Mouse (Mus musculus) large intestine, adult 2 months (tissue): ENCODE data around the gene Efcc1. TPM values are rescaled to one million over a fixed set of nuclear protein-coding genes. Genes with fewer than 3 reads are reported as not detected.

Experiments used
- DNase-seq: peaks from one replicate; pipeline ENCODE4 v3.0.0-alpha.2; 2012; ENCODE audit warnings: low read depth, low spot score
- WGBS: fragments of 180-500 bp; shearing (Covaris S2); methylation state at CpG from one replicate; pipeline ENCODE4 v1.1.7; 2018; 5-methylcytosine and 5-hydroxymethylcytosine counted together
- polyA plus RNA-seq: library from polyadenylated mRNA; depleted of rRNA; stranded (reverse); fragments of >200 nt; gene quantifications from 2 replicates; pipeline ENCODE4 v1.2.3, GENCODE M21; 2012

Gene Efcc1
- polyA plus RNA-seq, 1 experiment = 1.6 TPM

DNA sequence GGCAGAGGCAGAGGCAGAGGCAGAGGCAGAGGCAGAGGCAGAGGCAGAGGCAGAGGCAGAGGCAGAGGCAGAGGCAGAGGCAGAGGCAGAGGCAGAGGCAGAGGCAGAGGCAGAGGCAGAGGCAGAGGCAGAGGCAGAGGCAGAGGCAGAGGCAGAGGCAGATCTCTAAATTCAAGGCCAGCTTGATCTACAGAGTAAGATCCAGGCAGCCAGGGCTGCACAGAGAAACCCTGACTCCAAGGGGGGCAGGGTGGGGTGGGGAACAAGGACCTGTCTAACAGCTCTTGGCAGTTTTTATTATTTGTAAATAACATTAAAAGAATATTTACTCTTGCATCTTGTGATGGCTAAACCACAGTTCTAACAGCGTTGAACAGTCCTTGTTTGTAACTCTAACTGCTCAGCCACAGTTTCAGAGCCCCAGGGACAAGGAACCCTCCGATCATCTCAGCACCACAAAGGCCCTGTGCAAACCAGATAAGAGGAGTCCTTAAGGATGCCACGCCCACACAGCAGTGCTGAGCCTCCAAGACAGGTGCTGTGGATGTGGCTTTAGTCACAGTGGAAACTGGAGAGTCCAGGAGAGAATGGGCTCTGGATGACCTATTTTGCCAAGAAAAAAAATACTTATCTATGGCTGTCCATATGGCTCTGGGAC lies 45.0 kb downstream of the Efcc1 start:
- WGBS = 19% methylated on average over 3 of the region's 3 CpGs
- no peak for DNase-seq

DNA sequence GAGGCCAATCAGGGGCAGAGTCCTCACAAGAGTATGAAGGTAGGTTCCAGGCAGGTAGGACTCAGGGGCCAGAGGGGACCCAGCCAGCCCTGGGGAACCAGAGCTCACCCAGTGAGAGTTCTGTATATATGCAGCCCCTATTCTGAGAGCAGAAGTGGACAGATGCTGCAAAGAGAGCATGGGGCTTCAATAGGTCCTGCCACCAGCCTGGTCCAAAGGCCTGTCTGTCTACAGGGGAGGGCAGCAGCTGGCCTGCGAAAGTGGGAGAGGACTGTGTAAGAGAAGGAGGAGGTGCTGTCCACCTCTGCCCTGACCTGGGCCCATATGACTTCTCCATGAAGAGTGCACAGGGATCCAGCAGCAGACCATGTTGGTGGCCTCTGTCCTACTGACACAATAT lies 46.0 kb downstream of the Efcc1 start:
- WGBS = 78% methylated on average over 1 of the region's 1 CpGs
- no peak for DNase-seq

DNA sequence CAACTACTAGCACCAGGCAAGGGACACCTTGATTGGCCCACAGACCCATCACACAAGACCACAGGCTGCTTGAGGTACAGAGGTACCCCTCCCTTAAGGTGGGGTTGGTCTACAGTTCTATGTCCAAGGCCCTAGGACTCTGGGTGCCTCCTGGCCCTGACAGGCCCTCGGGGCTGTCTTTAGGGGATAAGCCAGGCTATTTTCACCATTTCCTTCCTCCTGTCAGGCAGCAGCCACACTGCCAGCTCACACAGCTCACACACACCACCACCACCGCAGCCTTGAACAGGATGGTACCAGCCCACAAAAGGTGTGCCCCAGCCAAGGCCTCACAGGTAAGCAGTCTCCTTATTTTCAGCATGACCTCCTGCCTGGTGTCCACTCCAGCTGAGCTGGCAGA lies 47.2 kb downstream of the Efcc1 start, which contains the start of gene Gp9:
Gp9 (plus strand) TSS at position 231 of the 400 bp plus-strand sequence.
- no peak for DNase-seq
- 47% methylated on average over 2 of the region's 2 CpGs for WGBS

DNA sequence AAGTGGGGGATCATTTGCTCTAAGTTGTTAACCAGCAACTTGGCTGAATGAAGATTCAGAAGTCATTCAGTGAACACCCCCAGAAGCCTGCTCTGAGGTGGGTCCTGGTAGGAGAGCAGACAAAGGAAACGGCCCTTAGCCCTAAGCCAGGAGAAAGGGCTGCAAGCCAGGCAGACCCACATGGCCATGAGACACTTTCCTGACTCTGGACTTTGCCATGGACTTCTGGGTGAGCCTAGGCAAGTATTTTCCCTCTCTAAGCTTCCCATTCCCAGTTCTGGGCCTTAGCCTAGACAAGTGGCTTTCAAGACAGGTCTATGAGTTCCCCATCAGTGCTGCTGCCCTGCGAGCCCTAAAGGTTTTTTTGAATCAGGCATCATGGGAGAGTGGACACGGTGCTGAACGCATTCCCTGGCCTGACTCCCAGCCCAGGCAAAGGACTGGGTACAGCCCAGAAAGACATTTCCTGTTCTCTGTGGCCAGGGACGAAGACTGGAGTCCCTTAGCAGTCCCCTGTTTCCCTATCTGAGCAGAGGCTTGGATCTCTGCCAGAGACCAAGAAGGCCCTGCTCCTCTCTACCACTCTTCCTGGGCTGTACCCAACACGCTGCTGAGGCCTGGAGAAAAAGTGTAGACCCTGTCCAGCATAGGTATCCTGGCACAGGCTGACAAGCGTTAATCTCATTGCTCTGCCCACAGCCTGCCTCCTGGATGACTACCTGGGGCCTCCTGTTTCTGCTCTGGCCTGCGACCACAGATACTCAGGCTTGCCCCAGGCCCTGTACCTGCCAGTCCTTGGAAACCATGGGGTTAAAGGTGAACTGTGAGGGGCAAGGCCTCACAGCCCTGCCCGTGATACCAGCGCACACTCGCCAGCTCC lies 47.9 kb downstream of the Efcc1 start:
- no peak for DNase-seq
- 71% methylated on average over 11 of the region's 11 CpGs for WGBS

DNA sequence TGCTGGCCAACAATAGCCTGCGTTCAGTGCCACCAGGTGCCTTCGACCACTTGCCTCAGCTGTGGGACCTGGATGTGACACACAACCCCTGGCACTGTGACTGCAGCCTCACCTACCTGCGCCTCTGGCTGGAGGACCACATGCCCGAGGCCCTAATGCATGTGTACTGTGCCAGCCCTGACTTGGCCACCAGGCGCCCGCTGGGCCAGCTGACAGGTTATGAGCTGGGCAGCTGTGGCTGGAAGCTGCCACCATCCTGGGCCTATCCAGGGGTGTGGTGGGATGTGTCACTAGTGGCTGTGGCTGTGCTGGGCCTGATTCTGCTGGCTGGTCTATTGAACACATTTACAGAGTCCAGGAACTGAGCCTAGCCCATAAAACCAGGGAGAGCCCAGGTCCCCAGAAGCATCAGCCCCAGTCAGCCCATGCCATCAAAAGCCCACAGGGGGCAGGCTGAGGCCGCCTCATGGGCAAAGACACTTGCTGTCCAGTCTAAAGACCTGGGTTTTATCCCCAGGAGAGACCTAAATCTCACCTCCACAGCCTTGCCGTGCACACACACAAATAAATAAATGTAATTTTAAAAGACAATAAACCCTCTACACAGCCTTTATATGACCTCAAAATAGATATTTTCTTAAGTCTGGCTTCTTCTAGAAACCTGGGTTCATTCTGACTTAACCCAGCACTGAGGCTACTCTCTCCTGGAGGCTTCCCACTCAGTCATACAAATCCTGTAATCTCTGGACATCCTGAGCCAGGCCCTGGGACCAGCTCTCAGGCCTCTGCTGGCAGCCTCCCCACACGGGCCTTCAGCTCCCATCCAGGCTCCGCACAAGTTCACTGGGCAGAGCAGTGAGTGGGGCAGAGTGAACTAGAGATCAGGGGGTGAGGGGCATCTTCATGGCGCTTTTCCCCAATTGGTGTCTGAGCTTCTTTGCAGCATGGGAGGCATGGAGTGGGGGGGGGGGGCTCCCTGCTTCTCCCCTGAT lies 48.8 kb downstream of the Efcc1 start:
- 84% methylated on average over 11 of the region's 11 CpGs for WGBS
- DNase-seq = no peak

DNA sequence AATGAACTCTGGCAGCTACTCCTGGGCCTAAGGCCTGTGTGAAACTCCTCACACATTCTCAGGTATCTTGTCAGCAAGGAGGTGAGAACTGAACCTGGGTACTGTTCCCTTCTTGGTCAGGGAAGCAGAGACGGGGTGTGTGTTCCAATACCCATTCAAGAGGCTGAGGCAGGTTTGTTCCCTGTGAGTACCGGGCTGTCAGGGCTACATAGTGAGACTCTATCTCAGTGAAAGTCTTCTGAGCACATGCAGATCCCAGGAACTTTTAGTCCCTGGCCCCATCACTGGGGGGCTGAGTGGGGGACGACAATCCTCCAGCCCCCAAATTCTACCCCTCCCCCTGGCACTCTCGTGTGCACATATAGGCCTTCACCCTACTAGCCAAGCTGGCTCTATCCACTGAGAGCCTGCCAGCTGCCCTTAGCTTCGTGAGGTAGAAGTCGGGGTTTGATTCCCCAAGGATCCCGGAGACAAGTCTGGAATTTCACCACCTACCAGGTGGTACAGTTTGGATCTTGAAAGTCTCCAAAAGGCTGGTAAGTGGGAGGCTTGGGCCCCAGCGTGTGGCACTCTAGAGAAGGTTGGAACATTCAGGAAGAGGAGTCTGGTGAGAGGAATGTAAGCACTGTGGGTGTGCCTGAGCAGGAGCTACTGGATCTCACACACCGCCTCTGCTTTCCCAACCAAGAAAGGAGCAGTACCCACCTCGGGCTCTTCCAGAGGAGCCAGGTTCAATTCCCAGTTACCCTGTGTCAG lies 50.1 kb downstream of the Efcc1 start:
- DNase-seq = no peak
- 80% methylated on average over 10 of the region's 10 CpGs for WGBS

DNA sequence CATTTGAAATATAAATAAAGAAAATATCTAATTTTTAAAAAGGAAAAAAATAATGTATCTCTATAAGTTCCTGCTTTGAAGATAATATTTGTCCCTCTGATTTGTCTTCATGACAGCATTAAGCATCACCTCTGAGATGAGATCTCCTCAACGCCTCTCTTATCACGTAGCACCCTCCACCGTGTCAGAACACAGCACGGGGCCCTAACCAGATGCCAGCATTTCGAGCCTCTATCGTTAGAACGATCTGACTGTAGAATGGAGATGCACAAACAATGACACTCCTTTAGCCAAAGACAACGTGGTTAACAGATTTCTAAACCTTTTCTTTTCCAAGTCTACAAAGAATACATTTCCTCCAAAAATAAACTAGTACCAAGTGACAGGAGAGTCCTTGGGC lies 53.4 kb downstream of the Efcc1 start:
- DNase-seq = no peak
- 81% methylated on average over 8 of the region's 8 CpGs for WGBS

DNA sequence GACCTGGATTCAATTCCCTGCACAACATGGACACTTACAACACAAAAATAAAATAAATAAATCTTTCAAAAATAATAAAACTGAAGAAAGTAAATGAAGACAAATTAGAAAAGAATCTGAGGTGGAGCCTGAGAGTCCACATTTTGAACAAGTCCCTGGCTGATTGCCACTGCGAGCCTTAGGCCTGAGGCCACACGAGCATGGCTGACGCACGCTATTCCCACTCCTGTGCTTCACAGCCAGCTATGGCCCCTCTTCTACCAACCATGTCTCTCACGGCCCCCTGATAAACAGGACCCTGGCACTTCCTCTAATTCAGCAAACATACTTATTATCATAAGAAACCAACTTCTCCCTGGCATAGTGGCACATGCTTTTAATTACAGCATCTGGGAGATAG lies 56.0 kb downstream of the Efcc1 start:
- no peak for DNase-seq
- 76% methylated on average over 5 of the region's 5 CpGs for WGBS

DNA sequence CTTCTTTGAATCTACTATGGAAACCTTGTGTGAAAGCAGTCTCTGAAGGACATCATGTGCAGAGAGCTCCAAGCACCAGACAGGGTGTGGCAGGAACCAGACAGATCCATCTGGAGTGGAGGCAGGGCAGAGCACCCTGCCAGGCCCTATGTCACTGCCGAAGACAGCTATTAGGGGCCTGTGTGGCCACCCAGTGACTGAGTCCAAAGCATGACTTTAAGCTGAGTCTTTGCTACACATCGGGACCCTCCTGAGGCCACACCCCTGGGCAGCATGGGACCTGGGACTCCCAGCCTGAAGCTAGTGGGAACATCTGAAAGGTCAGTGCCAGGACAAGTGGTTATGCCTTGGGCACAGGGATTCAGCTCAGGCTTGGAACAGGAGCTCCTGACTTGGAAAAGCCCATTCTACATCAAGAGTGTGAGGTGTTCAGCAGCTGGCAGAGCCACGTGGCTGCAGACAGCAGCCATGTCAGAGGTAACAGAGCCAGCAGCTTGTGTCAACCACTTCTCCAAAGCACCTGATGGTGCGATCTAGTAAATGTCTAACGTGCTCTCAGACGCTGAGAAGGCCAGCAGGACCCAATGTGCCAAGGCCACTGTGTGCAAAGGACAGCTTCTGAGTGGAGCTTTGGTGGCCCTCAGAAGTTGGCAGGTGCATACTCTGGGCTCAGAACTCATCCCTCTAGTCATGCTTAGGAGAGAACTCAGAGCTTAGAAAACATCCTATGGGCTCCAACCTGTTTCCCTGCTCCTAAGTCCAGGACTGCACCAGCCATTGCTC lies 56.6 kb downstream of the Efcc1 start:
- WGBS = 37% methylated on average over 6 of the region's 6 CpGs
- no peak for DNase-seq

DNA sequence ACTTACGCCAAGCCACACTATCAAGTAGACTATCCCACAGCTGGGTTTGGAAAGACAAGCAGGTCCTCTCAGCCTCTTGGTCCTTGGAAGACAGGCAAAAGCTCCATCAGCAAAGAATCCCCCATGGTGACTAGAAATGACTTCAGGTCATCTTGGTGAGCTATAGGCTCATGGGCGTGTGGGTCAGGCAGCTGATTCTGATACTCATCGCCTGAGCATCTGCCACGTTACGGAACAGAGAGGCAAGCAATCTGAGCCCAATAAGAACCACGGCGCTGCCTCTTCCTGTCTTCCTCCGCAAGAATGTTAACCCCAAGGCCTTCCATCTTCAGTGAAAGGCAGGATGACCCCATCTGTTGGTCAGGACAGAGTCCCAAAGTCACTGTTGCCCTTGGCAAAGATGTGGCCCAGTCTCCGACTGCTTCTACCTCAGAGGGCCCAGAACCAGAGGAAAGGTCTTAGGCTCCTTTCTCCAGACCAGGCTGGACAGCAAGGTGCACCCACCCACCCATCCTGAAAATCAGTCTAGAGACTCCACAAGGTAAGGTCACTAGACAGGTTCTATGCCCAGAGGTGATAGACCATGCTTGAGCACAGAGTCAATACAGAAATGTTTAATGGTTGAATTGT lies 57.7 kb downstream of the Efcc1 start:
- 90% methylated on average over 9 of the region's 9 CpGs for WGBS
- no peak for DNase-seq

DNA sequence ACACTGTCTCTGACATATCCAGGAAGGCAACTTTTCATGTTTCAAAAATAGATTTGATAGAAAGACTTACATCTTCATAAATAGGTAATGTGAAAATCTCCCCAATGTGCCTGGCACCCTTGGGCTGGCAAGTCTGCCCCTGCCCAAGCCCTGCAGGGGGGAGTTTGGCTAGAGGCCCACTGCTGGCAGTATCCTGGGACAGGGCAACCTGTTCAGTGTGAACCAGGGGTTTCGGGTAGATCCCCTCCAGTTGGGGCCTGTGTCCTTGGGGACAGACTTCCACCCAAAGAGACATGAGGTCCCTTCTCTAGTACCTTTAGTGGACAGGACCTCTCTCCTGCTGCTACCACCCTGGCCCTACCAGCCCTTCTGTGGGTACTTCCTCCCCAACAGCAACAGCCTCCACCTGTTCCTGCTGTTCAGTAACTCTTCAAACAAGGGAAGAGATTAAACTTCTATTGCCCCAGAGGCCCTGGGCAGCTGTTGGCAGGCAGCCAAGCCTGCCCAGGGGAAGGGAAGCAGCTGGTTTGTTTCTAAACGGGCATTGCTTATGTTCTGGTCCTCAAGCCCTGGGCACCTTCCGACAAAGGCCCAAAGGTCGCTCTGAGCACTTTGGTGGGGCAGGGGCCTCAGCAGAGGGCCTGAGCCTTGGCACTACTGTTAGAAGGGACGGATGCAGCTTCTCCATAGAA lies 58.4 kb downstream of the Efcc1 start:
- 12% methylated on average over 5 of the region's 5 CpGs for WGBS
- DNase-seq = no peak

DNA sequence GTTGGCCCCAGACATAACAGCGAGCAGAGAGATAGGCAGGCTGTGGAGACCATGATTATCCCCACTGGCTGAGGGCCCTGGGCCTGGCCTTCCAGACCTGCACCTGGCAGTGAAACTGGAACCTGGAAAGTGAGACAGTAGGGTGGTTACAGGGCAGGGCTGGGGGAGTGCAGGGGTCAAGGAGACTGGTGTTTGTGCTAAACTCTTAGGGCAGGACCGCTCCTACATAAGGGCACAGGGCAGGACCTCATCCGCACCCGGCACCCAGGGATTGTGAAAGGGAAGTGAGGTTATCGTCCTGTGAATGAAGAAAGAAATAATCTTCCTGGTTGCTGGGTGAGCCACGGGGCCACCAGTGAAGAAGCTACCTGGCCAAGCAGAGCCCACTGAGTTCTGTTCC lies 59.1 kb downstream of the Efcc1 start:
- WGBS = 40% methylated on average over 6 of the region's 6 CpGs
- no peak for DNase-seq

DNA sequence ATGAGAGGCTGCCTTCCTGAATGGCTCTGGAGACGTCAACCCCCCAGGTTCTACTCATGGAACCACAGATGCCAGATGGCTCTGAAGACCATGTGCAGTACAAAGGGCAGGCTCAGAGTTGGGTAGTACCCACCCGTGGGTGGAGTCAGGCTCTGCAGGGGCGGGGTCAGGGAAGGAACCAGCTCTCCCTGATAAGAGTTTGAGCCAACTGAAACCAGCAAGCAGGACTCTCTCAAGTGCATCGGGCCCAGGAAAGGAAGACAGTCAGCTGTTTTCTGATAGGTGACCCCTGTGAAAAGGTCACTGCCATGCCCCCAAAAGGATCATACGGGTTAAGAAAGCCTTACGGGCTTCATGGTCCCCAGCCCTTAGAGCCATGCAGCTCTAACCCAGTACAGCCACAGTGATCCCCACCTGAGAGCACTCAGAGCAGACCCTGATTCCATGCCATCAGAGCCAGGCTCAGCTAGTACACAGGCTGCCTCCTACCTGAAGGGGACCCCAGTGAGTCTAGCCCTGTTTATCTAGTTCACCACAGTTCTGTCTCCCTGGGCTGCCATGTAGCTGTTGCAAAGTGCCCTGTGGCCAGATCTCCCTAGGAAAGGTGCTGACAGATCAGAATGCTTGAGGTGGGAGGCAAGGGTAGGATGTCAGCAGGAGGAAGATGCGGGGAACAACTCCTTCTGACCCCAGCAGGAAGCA lies 60.3 kb downstream of the Efcc1 start:
- 37% methylated on average over 7 of the region's 7 CpGs for WGBS
- DNase-seq = no peak

DNA sequence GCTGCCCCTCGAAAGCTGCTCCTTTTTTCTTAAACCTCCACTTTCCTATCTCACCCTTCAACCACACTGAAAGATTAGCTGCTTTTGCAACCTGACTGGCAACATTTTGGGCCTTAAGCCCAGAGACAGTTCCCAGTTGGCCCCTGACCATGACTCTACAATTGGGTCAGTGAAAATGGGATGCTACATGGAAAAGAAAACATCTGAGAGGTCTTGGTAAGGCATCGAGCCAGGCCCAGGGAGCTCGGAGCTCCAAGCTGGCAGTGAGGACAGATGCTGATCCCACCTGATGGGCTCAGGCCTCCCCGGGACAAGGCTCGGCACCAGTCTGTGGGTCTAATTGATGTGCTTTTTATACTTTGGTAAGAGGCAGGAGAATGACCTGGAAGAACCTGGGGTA lies 61.2 kb downstream of the Efcc1 start:
- 97% methylated on average over 5 of the region's 5 CpGs for WGBS
- no peak for DNase-seq

DNA sequence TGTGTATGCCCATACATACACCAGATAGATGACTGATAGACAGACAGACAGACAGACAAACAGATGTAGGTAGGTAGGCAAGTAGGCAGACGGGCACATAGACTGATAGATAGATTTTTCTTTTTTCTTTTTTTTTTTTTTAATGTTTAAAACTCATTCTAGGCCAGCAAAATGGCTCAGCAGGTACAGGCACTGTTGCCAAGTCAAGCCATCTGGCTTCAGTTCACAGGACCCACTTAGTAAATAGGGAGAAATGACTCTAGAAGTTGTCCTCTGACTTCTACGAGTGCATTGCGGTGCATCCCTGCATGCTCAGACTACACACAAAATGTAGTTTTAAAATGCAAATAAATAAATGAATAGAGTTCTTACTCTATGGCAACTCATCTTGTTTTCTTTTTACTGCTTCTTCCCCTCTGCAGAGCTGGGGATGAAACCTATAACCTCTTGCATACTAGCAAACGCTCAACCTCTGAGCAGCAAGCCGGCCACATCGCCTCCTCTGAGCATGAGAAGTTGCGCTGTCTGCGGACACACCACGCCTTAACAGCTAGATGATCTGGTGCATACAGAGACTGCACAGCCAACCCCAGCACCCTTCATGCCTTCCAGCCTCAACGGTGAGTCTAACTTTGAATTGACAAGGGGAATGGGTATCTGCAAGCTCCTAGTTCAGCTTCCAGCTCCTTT lies 63.3 kb downstream of the Efcc1 start:
- DNase-seq = no peak
- WGBS = 87% methylated on average over 10 of the region's 10 CpGs

DNA sequence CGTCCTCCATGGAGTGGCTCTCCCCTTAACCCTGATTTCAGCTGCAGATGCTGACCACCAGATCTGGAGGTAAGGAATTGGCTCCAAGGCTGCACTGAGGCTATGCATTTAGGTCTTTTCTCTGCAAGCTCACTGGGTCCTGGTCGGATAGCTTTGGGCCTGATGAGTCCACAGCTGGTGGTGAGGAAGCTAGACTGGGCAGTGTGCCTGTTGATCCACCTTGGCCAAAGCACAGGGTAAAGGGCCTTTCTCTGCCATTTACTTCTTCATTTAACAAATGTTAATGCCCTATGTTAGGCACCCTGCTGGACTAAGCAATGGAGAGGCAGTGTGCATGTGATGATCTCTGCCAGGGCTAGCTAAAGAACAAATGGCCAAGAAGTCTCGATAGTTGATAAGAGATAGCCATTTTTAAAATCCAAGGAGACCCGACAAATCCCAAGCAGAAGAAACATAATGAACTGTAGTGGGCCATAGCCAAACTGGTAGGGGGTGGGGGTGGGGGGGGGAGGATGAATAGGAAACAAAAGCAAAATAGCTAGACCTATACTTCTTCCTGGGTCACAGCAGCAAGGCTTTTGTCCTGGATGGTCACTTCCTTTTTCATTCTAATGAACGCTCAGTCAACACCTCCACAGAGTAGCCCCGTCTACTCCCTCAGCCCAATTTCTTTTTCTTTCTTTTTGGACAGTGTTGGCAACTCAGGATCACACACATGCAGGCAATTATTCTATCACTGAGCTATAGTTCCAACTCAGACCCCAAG lies 64.9 kb downstream of the Efcc1 start:
- WGBS = 84% methylated on average over 6 of the region's 6 CpGs
- no peak for DNase-seq
